In the genomic region with DNA sequence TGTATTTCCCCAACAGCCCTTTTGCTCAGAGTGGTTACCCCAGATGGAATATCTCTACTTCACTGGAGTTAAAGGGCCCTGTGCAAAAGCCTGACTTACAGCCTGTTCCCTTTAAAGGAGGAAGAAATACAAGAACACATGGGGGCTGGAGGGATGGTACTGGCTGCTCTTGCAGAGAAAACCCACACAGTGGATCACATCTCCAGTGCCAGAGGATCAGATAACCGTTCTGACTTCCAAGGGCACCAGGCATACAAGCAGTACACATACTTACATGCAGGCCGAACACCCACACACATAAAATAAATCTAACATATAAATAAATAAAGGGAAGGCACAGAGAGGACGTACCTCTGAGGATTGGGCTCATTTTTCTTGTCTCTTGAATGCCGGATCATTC, we compare ENCODE assay signal across 13 mouse cellular contexts.
"Had no signal": no experiment of that assay in that cellular context is flagged by ENCODE, and none has a peak within 500 bp of the region (broad histone marks: within the 10 kb centered on the region; RNA-seq: fewer than 3 reads in every experiment).

No protein-coding gene starts in this region.

- DNase-seq: forebrain, postnatal 0 days; gastrocnemius, postnatal 14 days; heart, adult 11 months; heart, adult 2 months; heart, postnatal 10 days; heart, postnatal 4 days; kidney, adult 18-20 months; kidney, adult 8-10 months; kidney, postnatal 10 days; kidney, postnatal 25 days; kidney, postnatal 4 days; liver; liver, embryonic 13.5 days had no signal
